Mouse (Mus musculus): Measurements from ENCODE around the gene Gm20721. TPM values are rescaled to one million over a fixed set of nuclear protein-coding genes. Genes with fewer than 3 reads are reported as not detected.

The Gm20721 gene
- total RNA-seq, 2 experiments from 2014 or later: 1.7 to 1.8 TPM

GRCm38 (mm10) chr2:174300666-174301065, 45.8 kb downstream of the Gm20721 start:
- intact Hi-C loops (cut with DNase I): no loop called here
- no peak for DNase-seq

- DNase-seq: no peak
- intact Hi-C loops (cut with DNase I): no loop called here
These were observed 46.3 kb downstream of the Gm20721 start for GRCm38 (mm10) chr2:174300186-174300585.

GRCm38 (mm10) chr2:174299771-174300160, 46.7 kb downstream of the Gm20721 start:
- DNase-seq: no peak
- intact Hi-C loops (cut with DNase I): loop anchor here (10.0 kb wide), 2 partner anchors 185 to 225 kb away; partner anchors contain the start of genes Npepl1 and Stx16

- DNase-seq: no peak
- intact Hi-C loops (cut with DNase I): loop anchor here (10.0 kb wide), 2 partner anchors 184 to 224 kb away; partner anchors contain the start of genes Npepl1 and Stx16
These were observed 47.3 kb downstream of the Gm20721 start for GRCm38 (mm10) chr2:174299091-174299770.

- DNase-seq: no peak
- intact Hi-C loops (cut with DNase I): loop anchor here (10.0 kb wide), 2 partner anchors 184 to 224 kb away; partner anchors contain the start of genes Npepl1 and Stx16
These were observed 48.0 kb downstream of the Gm20721 start for GRCm38 (mm10) chr2:174298471-174298870.

- intact Hi-C loops (cut with DNase I): loop anchor here (10.0 kb wide), 2 partner anchors 183 to 223 kb away; partner anchors contain the start of genes Npepl1 and Stx16
- no peak for DNase-seq
These were observed 48.7 kb downstream of the Gm20721 start for GRCm38 (mm10) chr2:174297851-174298250.

GRCm38 (mm10) chr2:174297086-174297571, 49.4 kb downstream of the Gm20721 start:
- DNase-seq: peak in 1 of 2 experiments; percentile 63
- intact Hi-C loops (cut with DNase I): loop anchor here (10.0 kb wide), 2 partner anchors 182 to 222 kb away; partner anchors contain the start of genes Npepl1 and Stx16

GRCm38 (mm10) chr2:174295900-174296465, 50.5 kb downstream of the Gm20721 start:
- intact Hi-C loops (cut with DNase I): loop anchor here (10.0 kb wide), 2 partner anchors 181 to 221 kb away; partner anchors contain the start of genes Npepl1 and Stx16
- no peak for DNase-seq

- DNase-seq: peak; percentile 67 to 75
- intact Hi-C loops (cut with DNase I): loop anchor here (10.0 kb wide), 2 partner anchors 181 to 221 kb away; partner anchors contain the start of genes Npepl1 and Stx16
These were observed 51.2 kb downstream of the Gm20721 start for GRCm38 (mm10) chr2:174295175-174295899.

- intact Hi-C loops (cut with DNase I): loop anchor here (10.0 kb wide), 2 partner anchors 180 to 220 kb away; partner anchors contain the start of genes Npepl1 and Stx16
- no peak for DNase-seq
These were observed 52.1 kb downstream of the Gm20721 start for GRCm38 (mm10) chr2:174294457-174294856.

GRCm38 (mm10) chr2:174291662-174292030, 54.9 kb downstream of the Gm20721 start:
- intact Hi-C loops (cut with DNase I): loop anchor here (10.0 kb wide), 2 partner anchors 177 to 217 kb away; partner anchors contain the start of genes Npepl1 and Stx16
- DNase-seq: no peak

- DNase-seq: no peak
- intact Hi-C loops (cut with DNase I): loop anchor here (10.0 kb wide), 2 partner anchors 176 to 216 kb away; partner anchors contain the start of genes Npepl1 and Stx16
These were observed 55.4 kb downstream of the Gm20721 start for GRCm38 (mm10) chr2:174291029-174291661.

- intact Hi-C loops (cut with DNase I): loop anchor here (10.0 kb wide), 1 partner anchor 1104 kb away; no protein-coding TSS in a partner anchor
These were observed 57.7 kb downstream of the Gm20721 start for GRCm38 (mm10) chr2:174288673-174289430.

GRCm38 (mm10) chr2:174287921-174288320, 58.6 kb downstream of the Gm20721 start:
- no peak for DNase-seq
- intact Hi-C loops (cut with DNase I): loop anchor here (10.0 kb wide), 1 partner anchor 1103 kb away; no protein-coding TSS in a partner anchor

More at GRCm38 (mm10) chr2:174288673-174289430, 57.7 kb downstream of the Gm20721 start:
- DNase-seq: no peak

- no peak for DNase-seq
- intact Hi-C loops (cut with DNase I): loop anchor here (10.0 kb wide), 1 partner anchor 1101 kb away; no protein-coding TSS in a partner anchor
These were observed 60.5 kb downstream of the Gm20721 start for GRCm38 (mm10) chr2:174285921-174286470.

GRCm38 (mm10) chr2:174284807-174285457, 61.6 kb downstream of the Gm20721 start:
- DNase-seq: no peak
- intact Hi-C loops (cut with DNase I): loop anchor here (5.0 to 10.0 kb wide), 3 partner anchors 698 to 1100 kb away; no protein-coding TSS in a partner anchor

GRCm38 (mm10) chr2:174284011-174284410, 62.5 kb downstream of the Gm20721 start, which contains the start of gene Gnas:
Gene Gnas (plus strand): TSS chr2:174284320.
- DNase-seq: peak; percentile 34 to 54
- intact Hi-C loops (cut with DNase I): loop anchor here (5.0 to 10.0 kb wide), 3 partner anchors 697 to 1099 kb away; no protein-coding TSS in a partner anchor

GRCm38 (mm10) chr2:174283341-174283740, 63.2 kb downstream of the Gm20721 start:
- intact Hi-C loops (cut with DNase I): loop anchor here (5.0 to 10.0 kb wide), 3 partner anchors 696 to 1099 kb away; no protein-coding TSS in a partner anchor
- DNase-seq: no peak
